Mouse (Mus musculus) small intestine, adult 2 months (tissue): ENCODE measurements around the gene Sh3pxd2b.

ENCODE experiments used
- CTCF ChIP-seq: fragments of 200-500 bp; IDR thresholded peaks from 2 replicates; pipeline ENCODE4 v1.5.1; 2012; ENCODE audit warnings: low read depth, mild to moderate bottlenecking, control low read depth, inconsistent platforms, low read length, moderate library complexity, mixed read lengths; ENCODE audit not compliant: insufficient replicate concordance, insufficient read length; ENCODE audit errors: extremely low read depth
- POLR2A ChIP-seq: fragments of 200-500 bp; IDR thresholded peaks from 2 replicates; pipeline ENCODE4 v1.6.1; 2012; ENCODE audit warnings: low read depth, mild to moderate bottlenecking, control low read depth, inconsistent platforms, low read length, moderate library complexity

DNA sequence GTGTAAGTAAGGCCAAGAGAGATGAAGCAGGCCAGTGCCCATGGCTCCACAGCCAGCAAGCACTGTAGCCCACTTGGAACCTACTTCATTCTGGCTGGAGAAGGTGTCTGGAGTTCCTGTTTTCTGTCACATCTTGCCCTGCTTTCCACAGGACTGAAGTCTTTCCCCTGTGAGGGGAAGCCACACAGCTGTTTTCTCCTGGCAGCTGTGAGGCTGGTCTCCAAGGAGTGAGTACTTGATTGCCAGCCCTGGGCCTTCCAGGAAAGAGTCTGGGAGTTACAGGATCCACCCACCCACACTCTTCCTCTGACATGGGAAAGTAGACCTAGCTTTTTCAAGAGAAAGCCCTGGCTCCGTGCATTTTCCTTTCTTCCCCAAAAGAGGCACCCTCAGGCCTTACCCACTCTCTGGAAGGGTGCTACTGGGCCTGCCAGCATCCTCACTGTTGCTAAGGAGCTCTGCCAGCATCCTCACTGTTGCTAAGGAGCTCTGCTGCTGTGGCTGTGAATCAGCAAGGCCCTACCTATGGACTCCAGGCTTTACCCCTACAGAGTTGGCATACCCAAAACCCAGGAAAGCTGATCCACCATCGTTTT is 44.7 kb upstream of the Sh3pxd2b start:
- TF ChIP-seq CTCF (no peak), POLR2A (no peak)
